Mouse (Mus musculus) thymus, postnatal 0 days (tissue): Measurements from ENCODE around the gene Il25. TPM values are rescaled to one million over a fixed set of nuclear protein-coding genes. Genes with fewer than 3 reads are reported as not detected.
A peak's percentile ranks its signal among the peaks of the same experiment; 100 is the strongest.
"Not testable (repeated sequence)": the region's sequence is repeated elsewhere in the genome, so short reads cannot be mapped to it uniquely, and the experiment has no call there.

Experiments
- DNase-seq: peaks from one replicate; pipeline ENCODE4 v3.0.0-alpha.2; 2015; ENCODE audit warnings: low spot score
- polyA plus RNA-seq: library from polyadenylated mRNA; unstranded; fragments of >200 nt; fragmentation: Nextera tagmentation; extraction: Ambion mirVana; gene quantifications from 2 replicates; pipeline ENCODE4 v1.2.1, GENCODE M21; 2015

Gene Il25
- polyA plus RNA-seq, 1 experiment from 2014 or later, result not detected

DNA sequence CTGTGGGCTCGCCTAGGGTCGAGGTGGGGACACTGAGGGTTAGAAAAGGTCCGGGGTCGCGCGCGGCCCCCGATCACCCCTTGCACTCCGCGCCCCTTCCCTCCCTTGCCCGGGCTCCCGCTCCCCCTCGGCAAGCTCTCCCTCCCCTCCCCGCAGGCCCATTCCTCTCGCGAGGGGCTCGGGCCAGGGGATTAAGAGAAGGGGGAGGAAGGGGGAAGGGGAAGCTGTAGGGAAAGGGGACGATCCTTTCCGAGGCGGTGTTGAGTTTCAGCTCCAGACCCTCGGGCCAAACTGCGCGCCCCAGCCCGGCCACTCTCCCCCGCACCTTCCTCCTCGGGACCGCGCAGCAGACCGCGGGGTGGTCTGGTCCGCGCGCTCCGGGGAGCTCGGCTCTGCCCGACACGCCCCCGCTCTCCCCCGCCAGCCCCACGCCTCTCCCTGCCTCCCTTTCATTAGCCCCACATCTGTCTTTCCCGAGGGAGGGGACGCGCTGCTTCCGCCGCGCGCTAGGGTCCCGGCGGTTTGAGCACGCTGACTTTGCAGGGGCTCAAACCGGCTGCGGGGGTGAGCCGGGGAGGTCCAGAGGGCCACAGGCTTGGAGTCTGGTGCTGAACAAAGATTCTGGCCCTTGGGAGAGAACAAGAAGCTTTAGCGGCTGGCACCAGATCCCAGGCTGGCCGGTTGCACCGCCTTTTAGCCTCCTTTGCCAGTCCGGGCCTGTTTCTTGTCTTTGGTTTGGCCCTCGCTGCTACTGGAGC lies 5.9 kb upstream of the Il25 start:
- DNase-seq, result no peak

DNA sequence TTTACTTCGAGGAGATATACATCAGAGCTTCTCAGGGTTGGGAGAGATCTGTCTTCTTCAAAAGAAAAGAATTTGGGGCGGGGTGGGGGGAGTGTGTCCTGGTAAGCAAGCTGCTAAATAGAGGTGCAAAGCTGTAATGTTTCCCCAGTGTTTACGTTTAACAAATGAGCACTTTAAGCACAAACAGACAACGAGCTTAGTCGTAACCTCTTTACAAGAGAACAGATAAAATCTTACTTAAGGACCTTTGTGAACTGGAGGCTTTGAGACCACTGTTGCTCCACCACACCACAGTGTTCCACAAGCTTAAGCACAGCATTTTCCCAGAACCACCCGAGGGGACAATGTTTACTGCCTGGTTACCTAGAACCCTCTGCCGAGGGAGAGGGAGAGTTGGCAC lies 5.2 kb upstream of the Il25 start:
- no peak for DNase-seq

DNA sequence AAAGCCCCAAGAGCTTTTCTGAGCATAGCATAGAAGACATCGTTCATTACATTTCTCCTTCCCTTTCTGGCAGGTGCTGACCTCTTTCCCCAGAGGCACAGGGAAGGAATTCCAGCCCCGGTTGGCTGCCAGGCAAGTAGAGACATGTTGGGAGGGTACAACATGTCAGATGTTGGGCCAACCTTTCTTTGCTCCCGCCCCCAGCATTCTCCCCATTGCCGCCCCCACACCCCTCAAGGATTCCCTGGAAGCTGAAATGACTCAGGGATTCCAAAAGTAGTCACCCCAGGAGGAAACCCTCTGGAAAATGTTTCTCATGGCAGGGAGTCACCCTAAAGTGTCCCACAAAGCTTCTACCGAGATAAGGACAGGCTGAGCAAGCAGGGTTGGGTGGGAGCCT lies 2.7 kb upstream of the Il25 start:
- DNase-seq, result no peak

DNA sequence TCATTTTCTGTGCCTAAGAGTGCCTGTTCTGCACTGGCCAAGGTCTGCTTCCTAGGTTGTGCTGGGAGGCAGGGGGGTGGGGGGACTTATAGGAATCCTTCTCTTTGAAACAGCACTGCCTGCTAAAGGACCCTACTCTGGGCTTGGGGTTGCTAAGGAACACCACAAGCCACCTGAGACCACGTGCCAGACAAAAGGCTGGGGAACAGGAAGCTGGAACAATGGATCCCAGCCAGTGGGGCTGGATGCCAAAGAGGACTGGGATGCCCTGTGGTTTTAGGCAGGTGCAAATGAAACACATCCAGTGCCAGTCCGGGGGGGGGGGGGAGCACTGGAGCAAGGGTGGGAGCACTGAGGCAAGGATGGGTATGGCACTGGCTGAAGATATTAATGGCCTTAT lies 2.1 kb upstream of the Il25 start:
- DNase-seq, result no peak

DNA sequence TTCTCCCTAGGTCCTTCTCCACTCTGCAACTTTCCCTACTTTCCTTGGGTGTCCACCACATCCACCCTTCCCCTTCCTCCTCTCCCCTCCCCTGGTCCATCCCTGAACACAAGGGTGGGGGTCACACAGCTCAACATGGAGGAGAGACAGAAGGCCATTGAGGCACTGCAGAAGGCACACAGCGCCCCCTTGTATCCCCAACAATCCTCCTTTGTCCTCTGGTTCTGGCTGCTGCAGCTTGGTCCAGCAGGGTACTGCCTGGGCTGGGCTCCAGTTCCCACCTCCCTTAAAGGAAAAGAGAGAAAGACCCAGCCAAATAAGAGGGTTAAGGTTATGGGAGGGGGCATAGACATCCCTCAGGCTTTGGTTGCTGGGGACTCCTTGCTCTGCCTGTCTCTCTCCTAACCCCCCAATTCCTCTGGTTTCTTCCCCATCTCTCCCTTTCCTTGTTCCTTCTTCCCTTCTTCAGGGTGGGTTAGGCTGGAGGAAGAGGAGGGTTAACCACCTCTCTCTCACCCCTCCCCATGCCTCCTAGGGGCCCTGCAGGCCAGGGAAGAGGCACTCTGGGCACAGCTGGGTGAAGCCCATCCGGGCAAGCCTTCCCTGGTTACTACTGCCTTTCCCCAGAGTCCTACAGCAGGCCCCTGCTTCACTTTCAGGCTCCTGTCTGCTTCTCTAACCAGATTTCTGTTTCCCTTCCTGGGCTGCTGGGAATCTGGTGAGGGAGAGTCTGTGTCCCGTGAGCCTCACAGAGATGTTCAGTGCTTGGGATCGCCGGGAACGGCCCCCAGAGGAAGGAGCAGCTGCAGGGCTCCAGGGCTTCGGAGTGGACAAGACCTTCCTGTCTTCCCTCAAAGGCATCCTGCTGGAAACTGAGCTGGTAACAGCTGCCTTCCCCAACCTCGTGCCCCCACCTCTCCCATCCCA lies 3.7 kb downstream of the Il25 start, which contains the start of gene Cmtm5:
Gene Cmtm5, plus strand, starts transcription at position 358 of the 927 bp plus-strand sequence.
- no peak for DNase-seq

DNA sequence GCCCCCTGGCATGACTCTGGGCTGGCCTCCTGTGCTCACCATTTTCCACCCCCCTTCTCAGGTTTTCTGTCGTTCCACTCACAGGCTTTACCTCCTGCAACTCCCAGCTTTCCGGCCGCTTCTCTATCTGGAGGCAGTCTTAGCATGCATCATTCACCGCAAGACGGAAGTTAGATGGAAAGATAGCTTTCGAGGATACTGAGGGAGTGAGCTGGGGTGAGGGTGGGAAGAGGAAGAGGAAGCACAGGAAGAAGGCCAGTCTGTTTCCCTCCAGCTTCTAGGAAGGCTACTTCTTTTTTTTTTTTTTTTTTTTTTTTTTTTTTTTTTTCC lies 4.3 kb downstream of the Il25 start:
- DNase-seq, result no peak

DNA sequence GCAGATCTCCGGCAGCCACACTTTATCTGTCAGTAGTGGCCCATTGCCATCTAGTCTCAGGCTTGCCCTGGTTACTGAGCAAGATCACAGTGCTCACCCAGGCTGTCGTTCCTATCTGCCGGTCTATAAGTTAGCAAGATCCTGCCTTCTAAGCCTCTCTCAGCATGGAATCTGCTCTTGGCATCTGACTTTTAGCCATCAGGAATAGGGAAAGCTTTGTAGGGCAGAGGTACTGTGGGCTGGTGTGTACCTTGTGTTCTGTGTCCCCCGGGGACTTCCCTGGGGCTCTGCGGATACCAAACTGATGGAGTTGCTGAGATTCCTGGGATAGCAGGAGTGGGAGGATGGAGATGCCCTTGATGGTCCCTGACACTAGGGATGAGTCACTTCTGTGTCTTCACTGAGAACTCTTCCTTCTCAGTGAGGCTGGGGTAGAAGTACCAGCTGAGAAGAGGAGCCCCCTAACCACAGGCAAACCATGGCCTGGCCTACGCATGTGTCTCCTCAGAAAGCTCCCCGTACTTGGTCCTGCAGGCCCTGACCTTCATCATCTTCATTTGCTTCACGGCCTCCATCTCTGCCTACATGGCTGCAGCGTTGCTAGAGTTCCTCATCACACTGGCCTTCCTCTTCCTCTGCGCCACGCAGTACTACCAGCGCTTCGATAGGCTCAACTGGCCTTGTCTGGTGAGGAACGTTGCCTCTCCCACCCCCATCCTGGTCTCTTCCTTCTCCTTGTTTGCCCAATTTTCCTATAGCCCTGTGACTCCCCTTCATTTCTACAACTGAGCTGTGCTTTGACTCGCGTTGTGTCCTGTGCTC lies 5.1 kb downstream of the Il25 start:
- no peak for DNase-seq

DNA sequence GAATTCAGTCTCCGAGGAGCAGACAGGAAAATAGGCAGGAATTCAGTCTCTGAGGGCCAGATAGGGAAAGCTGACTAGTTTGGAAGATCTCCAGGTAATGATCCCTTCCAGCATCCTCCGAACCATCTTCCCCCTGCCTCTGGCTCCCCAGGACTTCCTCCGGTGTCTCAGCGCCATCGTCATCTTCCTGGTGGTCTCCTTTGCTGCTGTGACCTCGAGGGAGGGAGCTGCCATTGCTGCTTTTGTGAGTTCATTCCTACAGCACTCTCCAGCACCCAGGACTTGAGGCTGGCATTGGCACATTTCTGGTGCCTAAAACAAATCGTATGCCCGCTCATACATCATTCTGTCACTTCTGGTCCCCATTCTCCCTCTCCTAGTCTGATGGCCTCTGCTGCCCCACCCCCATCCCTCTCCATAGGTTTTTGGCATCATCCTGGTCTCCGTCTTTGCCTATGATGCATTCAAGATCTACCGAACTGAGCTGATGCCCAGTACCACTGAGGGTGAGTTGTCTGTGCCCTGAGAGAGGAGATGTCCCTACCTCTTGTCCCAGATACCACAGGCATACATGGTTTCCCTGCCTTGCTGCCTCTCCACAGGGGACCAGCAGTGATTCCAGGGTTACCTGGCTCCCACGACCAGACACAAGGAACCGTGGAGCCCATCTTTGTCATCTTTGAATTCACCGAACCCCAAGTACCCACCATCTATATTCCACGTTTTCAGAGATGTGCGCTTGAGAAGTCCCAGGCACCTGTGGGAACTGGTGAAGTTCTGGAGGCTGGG lies 6.1 kb downstream of the Il25 start:
- DNase-seq, result no peak

DNA sequence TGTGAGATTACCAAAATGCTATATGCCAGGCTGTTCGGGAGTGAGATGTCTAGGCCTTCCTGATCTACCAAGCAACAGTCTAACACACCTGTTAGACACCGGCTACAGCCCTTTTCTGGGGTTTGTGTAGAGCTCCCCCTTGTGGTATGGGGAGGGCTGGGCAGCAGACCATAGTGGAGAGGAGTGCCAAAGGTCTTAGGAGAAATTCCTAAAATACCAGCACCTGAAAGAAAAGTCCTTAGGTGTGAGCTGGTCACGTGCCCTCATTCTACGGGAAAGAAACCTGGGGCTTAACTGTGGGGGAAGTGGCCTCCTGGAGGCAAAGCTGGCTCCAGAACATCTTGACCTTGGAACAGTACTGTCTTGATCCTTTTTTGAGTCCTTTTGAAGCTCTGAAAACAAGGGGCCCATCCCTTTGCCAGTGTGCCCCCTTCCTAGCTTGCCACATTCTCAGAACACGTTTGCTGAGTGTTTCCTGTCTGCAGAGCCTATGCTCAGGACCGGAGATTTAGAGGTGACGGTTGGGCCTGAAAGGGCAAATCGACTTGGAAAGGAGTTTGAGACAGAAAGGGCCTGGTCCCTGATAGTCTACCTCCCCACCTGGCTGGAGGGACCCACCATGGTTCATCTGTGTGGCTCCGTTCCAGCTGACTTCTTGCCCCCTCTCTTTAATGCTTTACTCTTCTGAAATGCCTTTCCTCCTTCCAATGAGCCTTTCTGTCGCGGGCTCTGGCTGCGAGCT lies 7.1 kb downstream of the Il25 start:
- peak; percentile 73 for DNase-seq

DNA sequence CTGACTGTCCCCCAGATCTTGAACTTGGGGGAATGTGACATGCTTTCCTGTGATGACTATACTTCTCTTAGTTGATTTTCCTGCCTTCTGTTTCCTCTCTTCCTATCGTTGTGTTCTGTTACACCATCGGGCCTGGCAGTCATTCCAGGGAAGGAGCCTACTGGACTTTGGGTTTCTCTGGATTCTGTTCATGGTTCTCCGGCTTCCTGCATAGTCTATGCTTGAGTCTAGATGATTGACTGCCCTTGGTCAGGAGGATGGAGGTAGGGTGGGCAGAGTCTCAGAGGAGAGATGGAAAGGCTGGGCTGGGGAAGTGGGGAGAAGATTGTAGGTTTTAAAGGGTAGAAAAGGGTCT lies 7.7 kb downstream of the Il25 start:
- DNase-seq, result no peak

DNA sequence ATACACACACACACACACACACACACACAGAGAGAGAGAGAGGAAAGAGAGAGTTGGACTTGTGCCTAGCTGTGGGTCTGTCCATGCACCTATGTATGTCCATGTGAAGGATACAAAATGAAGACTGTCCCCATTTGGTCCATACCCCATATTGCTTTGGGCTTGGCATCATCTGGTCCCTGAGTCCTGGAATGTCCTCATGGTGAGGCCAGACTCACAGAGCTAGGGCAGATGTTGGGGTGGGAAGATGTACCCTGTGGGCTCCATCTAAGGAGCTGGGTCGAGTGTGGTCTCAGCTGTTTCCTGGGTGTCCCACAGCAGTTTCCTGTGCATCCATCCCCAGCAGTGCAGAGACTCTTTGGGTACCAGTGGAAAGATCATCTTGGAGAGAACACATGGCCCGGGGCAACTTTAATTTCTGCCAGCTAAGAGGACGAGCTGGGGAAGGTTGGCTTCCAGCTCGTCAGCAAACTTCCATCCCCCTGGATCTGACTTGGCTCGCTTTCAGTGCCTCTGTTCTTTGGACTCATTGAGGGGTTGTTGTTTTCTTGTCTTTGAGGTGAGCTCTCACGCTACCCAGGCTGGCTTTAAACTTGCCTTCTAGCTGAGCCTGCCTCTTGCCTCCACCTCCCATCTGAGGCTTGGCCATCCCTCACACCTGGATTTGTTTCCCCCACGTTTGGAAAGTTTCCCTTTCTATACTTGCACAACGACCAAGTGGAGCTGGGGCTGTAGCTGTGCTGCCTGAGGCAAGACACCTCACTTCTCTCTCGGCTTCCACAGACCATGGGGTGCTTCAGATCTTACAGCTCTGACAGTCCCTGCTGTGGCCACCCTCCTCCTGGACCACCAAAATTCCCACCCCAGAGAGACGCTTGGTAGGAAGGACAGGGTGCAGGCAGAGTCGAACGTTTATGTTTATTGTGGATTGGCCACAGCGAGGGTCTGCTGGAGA lies 8.8 kb downstream of the Il25 start:
- no peak for DNase-seq

DNA sequence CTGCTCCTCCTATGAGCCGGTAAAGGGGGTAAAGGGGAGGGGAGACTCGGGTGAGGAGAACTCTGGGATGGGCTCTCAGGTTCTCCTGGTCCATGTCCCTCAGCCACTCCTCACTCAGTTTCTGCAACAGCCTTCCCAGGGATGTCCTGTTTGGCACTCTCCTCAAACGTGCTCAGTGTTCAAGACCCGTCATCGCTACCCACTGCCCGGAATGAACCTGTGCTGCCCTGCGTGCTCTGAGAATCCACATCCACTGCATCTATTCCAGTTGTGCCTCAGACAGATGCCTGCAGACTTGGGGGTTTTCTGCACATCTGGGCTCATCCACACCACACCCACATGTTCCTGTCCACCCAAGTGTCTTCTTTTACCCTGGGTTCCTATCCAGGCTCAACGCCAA lies 10.0 kb downstream of the Il25 start:
- DNase-seq, result no peak

DNA sequence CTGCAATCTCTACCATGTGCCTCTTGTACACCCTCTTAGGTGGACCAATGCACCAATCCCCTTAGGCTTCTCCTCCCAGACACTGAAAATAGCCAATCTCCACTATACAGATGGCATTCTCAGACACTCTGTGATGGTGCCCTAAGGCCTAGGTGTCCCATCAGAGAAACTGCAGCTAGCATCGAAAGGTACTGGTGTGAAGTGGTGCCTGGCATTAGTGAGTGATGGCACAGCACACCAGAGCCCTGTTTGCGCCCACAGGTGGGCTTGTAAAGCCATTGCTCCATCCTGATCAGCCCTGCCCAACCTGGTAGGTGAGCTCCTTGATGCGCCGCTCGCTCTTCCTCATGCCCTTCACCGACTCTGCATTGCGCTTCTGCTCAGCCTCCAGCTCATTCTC lies 11.5 kb downstream of the Il25 start:
- DNase-seq, result no peak

DNA sequence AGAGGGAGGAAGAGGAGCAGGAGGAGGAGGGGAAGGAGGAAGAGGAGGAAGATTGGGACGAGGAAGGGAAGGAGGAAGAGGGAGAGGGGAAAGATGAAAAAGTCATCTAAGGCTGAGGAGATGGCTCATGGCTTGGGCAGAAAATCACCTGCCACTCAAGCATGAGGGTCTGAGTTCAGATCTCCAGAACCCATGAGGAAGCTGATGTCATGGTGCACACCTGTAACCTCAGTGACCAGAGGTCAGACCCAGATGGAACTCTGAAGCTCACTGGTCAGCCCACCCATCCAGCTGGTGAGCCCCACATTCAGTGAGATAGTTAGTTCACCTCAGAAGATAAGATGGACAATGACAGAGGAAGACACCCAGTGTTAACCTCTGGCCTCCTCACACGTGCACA lies 12.4 kb downstream of the Il25 start:
- no peak for DNase-seq

DNA sequence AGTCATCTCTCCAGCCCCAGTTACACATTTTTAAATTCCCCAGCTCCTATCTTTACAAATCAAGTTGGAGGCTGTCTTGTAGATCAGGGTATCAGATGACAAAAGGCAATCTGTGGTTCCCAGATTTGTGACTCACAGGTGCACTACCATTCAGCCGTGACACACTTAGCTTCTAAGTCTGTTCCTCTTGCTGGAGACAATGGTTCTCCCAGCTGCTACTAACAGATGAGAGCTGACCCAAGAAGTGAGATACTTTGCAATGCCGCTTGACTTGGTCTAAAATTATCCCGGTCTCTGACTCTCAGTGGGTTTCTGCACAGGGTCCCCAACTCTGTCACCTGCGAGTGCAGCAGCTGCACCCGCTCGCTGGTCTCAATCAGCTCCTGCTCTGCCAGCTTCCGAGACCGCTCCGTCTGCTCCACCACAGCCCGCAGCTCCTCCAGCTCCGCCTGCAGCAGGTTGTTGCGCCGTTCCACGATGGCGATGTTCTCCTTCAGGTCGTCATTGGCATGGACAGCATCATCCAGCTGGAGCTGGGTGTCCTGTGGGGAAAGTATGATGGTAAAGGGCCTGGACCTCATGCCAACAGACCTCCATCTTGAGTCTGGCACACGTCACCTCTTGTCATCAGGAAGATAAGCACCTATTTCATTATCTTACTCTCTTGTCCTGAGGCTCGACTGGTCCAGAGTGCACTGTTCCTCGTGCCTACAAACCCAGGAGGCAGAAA lies 13.6 kb downstream of the Il25 start:
- no peak for DNase-seq

DNA sequence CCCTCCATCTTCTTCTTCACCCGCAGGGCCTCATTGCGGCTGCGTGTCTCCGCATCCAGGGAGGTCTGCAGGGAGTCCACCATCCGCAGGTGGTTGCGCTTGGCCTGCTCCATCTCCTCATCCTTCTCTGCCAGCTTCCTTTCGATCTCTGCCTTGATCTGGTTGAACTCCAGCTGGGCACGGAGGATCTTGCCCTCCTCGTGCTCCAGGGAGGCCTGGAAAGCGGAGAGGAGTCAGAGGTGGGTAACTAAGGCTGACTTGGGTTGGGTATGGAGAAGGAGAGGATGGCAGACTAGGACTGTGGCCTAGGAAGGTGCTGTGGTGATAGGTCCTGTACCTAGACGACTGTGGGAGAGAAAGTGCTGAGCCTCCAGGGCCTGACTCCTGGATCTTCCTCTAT lies 14.5 kb downstream of the Il25 start:
- DNase-seq, result not testable (repeated sequence)

DNA sequence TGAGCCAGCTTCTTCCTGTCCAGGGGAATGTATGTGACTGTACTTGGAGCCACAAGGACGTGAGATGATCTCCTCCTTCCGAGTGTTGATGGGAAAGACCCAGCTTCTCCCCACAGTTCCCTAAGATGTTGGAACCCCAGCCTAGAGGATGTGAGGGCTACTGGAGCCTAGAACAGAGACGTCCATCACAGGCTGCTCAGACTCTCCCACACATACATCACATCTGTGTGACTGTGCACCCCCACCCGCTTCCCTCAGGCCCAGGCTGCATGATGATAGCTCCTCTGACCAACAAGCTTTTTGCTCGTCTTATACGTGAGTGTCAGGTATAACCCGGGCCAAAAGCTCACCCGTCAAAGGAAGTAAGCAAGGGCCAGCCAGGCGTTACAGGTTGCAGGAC lies 16.3 kb downstream of the Il25 start:
- no peak for DNase-seq

DNA sequence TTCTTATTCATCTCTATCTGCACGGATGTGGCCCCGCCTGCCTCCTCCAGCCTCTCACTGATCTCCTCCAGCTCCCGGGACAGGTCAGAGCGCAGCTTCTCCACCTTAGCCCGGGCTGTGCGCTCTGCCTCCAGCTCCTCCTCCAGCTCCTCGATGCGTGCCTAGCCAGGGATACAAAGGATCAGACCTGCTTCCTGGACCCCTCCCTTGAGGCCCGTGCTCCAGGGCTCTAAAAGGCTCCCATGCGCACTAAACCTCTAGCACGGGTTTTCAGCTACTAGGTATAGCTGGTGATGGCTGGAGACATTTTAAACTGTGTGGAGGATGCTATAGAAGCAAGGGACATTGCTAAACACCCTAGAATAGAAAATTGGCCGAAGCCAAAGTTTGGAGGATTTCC lies 18.0 kb downstream of the Il25 start:
- no peak for DNase-seq

DNA sequence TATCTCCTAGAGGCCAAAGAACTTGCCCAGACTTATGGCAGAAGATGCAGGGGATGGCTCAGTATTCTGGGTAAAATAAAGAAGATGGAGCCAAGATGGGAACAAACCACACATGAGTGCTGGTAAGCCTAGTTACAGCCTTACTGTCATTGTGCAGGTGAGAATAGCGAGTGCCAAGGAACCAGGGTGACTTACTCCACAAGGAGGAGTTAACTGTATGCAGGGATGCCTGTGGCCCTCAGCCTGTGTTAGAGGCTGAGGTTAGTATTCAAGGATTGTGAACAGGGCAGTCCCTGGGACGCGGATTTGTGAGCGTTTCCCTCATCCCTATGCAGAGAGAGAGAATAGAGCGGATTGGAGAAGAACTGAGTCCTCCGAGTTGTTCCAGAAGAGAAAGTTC lies 19.1 kb downstream of the Il25 start:
- no peak for DNase-seq
